Mouse (Mus musculus): ENCODE measurements around the gene Toporsl. TPM values are rescaled to one million over a fixed set of nuclear protein-coding genes. Genes with fewer than 3 reads are reported as not detected.

The Toporsl gene
- total RNA-seq (2012; rRNA removed) = 0.16 and 0.18 TPM in 2 replicates

GRCm38 (mm10) chr4:52595927-52596326 lies at the start of gene Toporsl:
Toporsl (plus strand) TSS chr4:52596274.
- Histone ChIP-seq H3K9me3 (ENCODE audit: control insufficient read depth, insufficient read depth, low read depth, low read length) (no peaks in the 10 kb centered on the region), H3K4me3 (ENCODE audit: insufficient read depth in 1 of 2, low read depth in 1 of 2, low read length in 2 of 2, poor library complexity in 1 of 2, severe bottlenecking in 1 of 2) (no peak within 1 kb of the TSS), H3K36me3 (ENCODE audit: control insufficient read depth, insufficient read depth, low read length, poor library complexity, severe bottlenecking) (no peaks in the 10 kb centered on the region), H3K9ac (ENCODE audit: insufficient read depth, low read depth, low read length, poor library complexity, severe bottlenecking) (no peak within 1 kb of the TSS), H3K4me1 (ENCODE audit: control insufficient read depth in 2 of 2, insufficient read depth in 2 of 2, low read length in 2 of 2, poor library complexity in 1 of 2) (no peaks in the 10 kb centered on the region), H3K27ac (ENCODE audit: insufficient read depth, low read depth, low read length, poor library complexity, severe bottlenecking) (no peak within 1 kb of the TSS)
- TF ChIP-seq CHD2 (IDR thresholded peaks at IDR 0.05; ENCODE audit: low read depth, low read length) (no peak), ZNF384 (IDR thresholded peaks at IDR 0.05; ENCODE audit: low read depth, low read length) (no peak), MAFK (IDR thresholded peaks at IDR 0.05; ENCODE audit: insufficient read depth, low read depth, low read length) (no peak), ZC3H11A (IDR thresholded peaks at IDR 0.05; ENCODE audit: borderline replicate concordance, low read depth, low read length) (no peak)
- in situ Hi-C loops (cut with MboI; ENCODE audit: low sequenced_read_pairs in 2 of 2, unreplicated experiment in 2 of 2) = no loop called here
- no peak for DNase-seq (ENCODE audit: low read depth, low spot score)

GRCm38 (mm10) chr4:52557672-52558071 lies 38.4 kb upstream of the Toporsl start:
- in situ Hi-C loops (cut with MboI; ENCODE audit: low sequenced_read_pairs in 2 of 2, unreplicated experiment in 2 of 2) = no loop called here
- no peak for DNase-seq (ENCODE audit: low read depth, low spot score)
- Histone ChIP-seq H3K4me3 (ENCODE audit: insufficient read depth in 1 of 2, low read depth in 1 of 2, low read length in 2 of 2, poor library complexity in 1 of 2, severe bottlenecking in 1 of 2) (no peak overlapping the region), H3K9me3 (ENCODE audit: control insufficient read depth, insufficient read depth, low read depth, low read length) (no peaks in the 10 kb centered on the region), H3K36me3 (ENCODE audit: control insufficient read depth, insufficient read depth, low read length, poor library complexity, severe bottlenecking) (no peaks in the 10 kb centered on the region), H3K27ac (ENCODE audit: insufficient read depth, low read depth, low read length, poor library complexity, severe bottlenecking) (no peak overlapping the region), H3K4me1 (ENCODE audit: control insufficient read depth in 2 of 2, insufficient read depth in 2 of 2, low read length in 2 of 2, poor library complexity in 1 of 2) (0 out of 4 replicates have a peak, but pooled peaks cover 0 to 2% of the 10 kb centered on the region in 2 experiments), H3K9ac (ENCODE audit: insufficient read depth, low read depth, low read length, poor library complexity, severe bottlenecking) (no peak overlapping the region)
- TF ChIP-seq ZC3H11A (IDR thresholded peaks at IDR 0.05; ENCODE audit: borderline replicate concordance, low read depth, low read length) (no peak), MAFK (IDR thresholded peaks at IDR 0.05; ENCODE audit: insufficient read depth, low read depth, low read length) (no peak), HCFC1 (IDR thresholded peaks at IDR 0.05; ENCODE audit: borderline replicate concordance, insufficient read depth, low read length) (no peak), CHD2 (IDR thresholded peaks at IDR 0.05; ENCODE audit: low read depth, low read length) (no peak), ZNF384 (IDR thresholded peaks at IDR 0.05; ENCODE audit: low read depth, low read length) (no peak)

- Histone ChIP-seq H3K27ac (ENCODE audit: insufficient read depth, low read depth, low read length, poor library complexity, severe bottlenecking) (no peak overlapping the region), H3K9ac (ENCODE audit: insufficient read depth, low read depth, low read length, poor library complexity, severe bottlenecking) (no peak overlapping the region), H3K36me3 (ENCODE audit: control insufficient read depth, insufficient read depth, low read length, poor library complexity, severe bottlenecking) (no peaks in the 10 kb centered on the region), H3K4me1 (ENCODE audit: control insufficient read depth in 2 of 2, insufficient read depth in 2 of 2, low read length in 2 of 2, poor library complexity in 1 of 2) (0 out of 4 replicates have a peak, but pooled peaks cover 0 to 2% of the 10 kb centered on the region in 2 experiments), H3K4me3 (ENCODE audit: insufficient read depth in 1 of 2, low read depth in 1 of 2, low read length in 2 of 2, poor library complexity in 1 of 2, severe bottlenecking in 1 of 2) (no peak overlapping the region), H3K9me3 (ENCODE audit: control insufficient read depth, insufficient read depth, low read depth, low read length) (no peaks in the 10 kb centered on the region)
- in situ Hi-C loops (cut with MboI; ENCODE audit: low sequenced_read_pairs in 2 of 2, unreplicated experiment in 2 of 2) = no loop called here
- TF ChIP-seq ZNF384 (IDR thresholded peaks at IDR 0.05; ENCODE audit: low read depth, low read length) (no peak), ZC3H11A (IDR thresholded peaks at IDR 0.05; ENCODE audit: borderline replicate concordance, low read depth, low read length) (no peak), CHD2 (IDR thresholded peaks at IDR 0.05; ENCODE audit: low read depth, low read length) (no peak), HCFC1 (IDR thresholded peaks at IDR 0.05; ENCODE audit: borderline replicate concordance, insufficient read depth, low read length) (no peak), MAFK (IDR thresholded peaks at IDR 0.05; ENCODE audit: insufficient read depth, low read depth, low read length) (no peak)
- DNase-seq (ENCODE audit: low read depth, low spot score) = no peak
Measured at GRCm38 (mm10) chr4:52558080-52558479, 38.0 kb upstream of the Toporsl start.

GRCm38 (mm10) chr4:52563859-52564258 lies 32.2 kb upstream of the Toporsl start:
- no peak for TF ChIP-seq CHD2 (IDR thresholded peaks at IDR 0.05; ENCODE audit: low read depth, low read length)
- no peak for TF ChIP-seq ZC3H11A (IDR thresholded peaks at IDR 0.05; ENCODE audit: borderline replicate concordance, low read depth, low read length)
- no peak for TF ChIP-seq MAFK (IDR thresholded peaks at IDR 0.05; ENCODE audit: insufficient read depth, low read depth, low read length)
- no peak for TF ChIP-seq HCFC1 (IDR thresholded peaks at IDR 0.05; ENCODE audit: borderline replicate concordance, insufficient read depth, low read length)
- TF ChIP-seq ZNF384 (IDR thresholded peaks at IDR 0.05; ENCODE audit: low read depth, low read length) = no peak
- Histone ChIP-seq H3K4me3 (ENCODE audit: insufficient read depth in 1 of 2, low read depth in 1 of 2, low read length in 2 of 2, poor library complexity in 1 of 2, severe bottlenecking in 1 of 2) (no peak overlapping the region), H3K36me3 (ENCODE audit: control insufficient read depth, insufficient read depth, low read length, poor library complexity, severe bottlenecking) (no peaks in the 10 kb centered on the region), H3K27ac (ENCODE audit: insufficient read depth, low read depth, low read length, poor library complexity, severe bottlenecking) (no peak overlapping the region), H3K4me1 (ENCODE audit: control insufficient read depth in 2 of 2, insufficient read depth in 2 of 2, low read length in 2 of 2, poor library complexity in 1 of 2) (no peaks in the 10 kb centered on the region), H3K9ac (ENCODE audit: insufficient read depth, low read depth, low read length, poor library complexity, severe bottlenecking) (no peak overlapping the region), H3K9me3 (ENCODE audit: control insufficient read depth, insufficient read depth, low read depth, low read length) (no peaks in the 10 kb centered on the region)
- in situ Hi-C loops (cut with MboI; ENCODE audit: low sequenced_read_pairs in 2 of 2, unreplicated experiment in 2 of 2) = no loop called here
- DNase-seq (ENCODE audit: low read depth, low spot score) = no peak

Measured in ES-E14 (cell line).